Mouse (Mus musculus) spleen, adult 2 months (tissue): ENCODE measurements around the gene Kncn.

Source experiments
- CTCF ChIP-seq: fragments of 200-500 bp; IDR thresholded peaks from 2 replicates; pipeline ENCODE4 v1.5.1; 2011; ENCODE audit warnings: mild to moderate bottlenecking, inconsistent platforms; ENCODE audit not compliant: insufficient read depth, insufficient read length, insufficient replicate concordance; ENCODE audit errors: extremely low read depth
- POLR2A ChIP-seq: fragments of 200-500 bp; IDR thresholded peaks from 2 replicates; pipeline ENCODE4 v1.6.1; 2011; ENCODE audit warnings: low read depth, low read length, inconsistent platforms

DNA sequence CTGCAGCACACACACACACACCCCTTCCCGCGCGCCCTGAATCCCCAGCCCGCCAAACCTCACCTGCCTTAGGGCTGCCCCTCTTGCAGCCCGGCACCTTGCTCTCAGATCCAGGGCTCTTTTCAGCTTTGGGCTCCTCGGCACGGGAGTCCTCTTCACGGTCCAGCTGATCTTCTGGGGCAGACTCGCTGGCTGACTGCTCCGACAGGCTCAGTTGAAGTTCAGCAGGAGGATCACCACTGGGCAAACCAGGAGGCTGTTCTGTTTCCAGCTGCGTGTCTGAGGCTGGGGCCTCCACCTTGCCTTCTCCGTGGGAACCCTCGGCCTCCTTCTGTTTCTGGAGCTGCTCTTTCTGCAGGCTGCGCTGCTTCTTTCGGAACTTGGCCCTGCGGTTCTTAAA, 35.7 kb downstream of the Kncn start:
- no peak for TF ChIP-seq POLR2A
- TF ChIP-seq CTCF, result no peak
